Comparison of ENCODE assay signal across 10 mouse cellular contexts in the genomic region with DNA sequence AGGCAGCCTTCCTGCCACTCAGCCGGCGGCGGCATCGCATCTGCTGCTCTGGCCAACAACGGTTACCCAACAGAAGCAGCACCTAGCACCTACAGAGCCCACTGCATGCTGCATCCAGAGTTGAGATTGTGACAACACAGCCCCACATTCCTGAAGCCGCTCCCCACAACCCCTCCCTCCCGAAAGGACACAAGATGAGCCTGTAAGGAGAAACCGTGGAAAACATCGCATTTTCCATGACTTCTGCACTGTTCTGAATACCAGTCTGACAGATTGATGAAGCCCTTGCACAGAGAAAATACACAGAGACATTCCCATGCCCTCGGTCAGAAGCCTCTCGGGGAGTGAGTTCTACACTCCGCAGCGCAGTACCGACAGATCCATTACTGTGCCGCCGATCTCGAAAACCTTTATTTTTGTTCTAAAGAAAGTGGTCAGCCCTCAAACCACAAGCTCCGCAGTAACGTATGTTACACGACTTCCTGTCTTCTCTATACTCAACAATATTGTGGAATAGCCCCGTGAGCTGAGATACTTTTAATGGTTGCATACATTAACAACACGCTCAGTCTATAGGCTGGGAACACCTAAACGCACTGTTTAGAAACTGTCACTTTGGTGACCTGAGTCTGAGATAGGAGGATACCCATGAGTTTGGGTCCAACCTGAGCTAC. TPM values are rescaled to one million over a fixed set of nuclear protein-coding genes. Genes with fewer than 3 reads are reported as not detected.
DNase-seq lines count a peak whose midpoint lies in the region; ATAC-seq and TF ChIP-seq lines count a peak whose summit lies in the region.
"Had no signal": no experiment of that assay in that cellular context is flagged by ENCODE, and none has a peak within 500 bp of the region (broad histone marks: within the 10 kb centered on the region; RNA-seq: fewer than 3 reads in every experiment).

No protein-coding gene starts in this region.

- H3K4me3 ChIP-seq in kidney, embryonic 14.5 days (ENCODE audit: low read length): no peak overlapping the region
- H3K4me3 ChIP-seq in bone marrow, adult 2 months (replicated peaks; ENCODE audit: control insufficient read depth, low read depth, low read length): peak overlapping the region; percentile 30
- H3K4me3 ChIP-seq in liver, embryonic 15.5 days (replicated peaks): no peak overlapping the region
- no peak overlapping the region for H3K4me3 ChIP-seq in hindbrain, postnatal 0 days (ENCODE audit: low read length)
- H3K4me3 ChIP-seq: hindbrain, embryonic 12.5 days had no signal

- DNase-seq in kidney, adult 9 months: no peak
- peak; percentile 44 for DNase-seq in ES-CJ7 (ENCODE audit: low read depth, low spot score)
- DNase-seq in hindbrain, postnatal 0 days (ENCODE audit: low spot score): no peak
- no peak for DNase-seq in urinary bladder, postnatal 10 days (ENCODE audit: low spot score)
- DNase-seq: heart, adult 11 months; lung, postnatal 14 days had no signal

- 63% methylated on average over 23 of the region's 23 CpGs for WGBS in kidney, embryonic 14.5 days
- 31% methylated on average over 23 of the region's 23 CpGs for WGBS in bone marrow, adult 2 months
- WGBS in liver, embryonic 15.5 days (ENCODE audit: insufficient replicate concordance): 40% methylated on average over 23 of the region's 23 CpGs
- WGBS in hindbrain, postnatal 0 days: 81% methylated on average over 23 of the region's 23 CpGs

- H3K9ac ChIP-seq in kidney, embryonic 14.5 days (ENCODE audit: low read depth, low read length): no peak overlapping the region
- no peak overlapping the region for H3K9ac ChIP-seq in liver, embryonic 15.5 days
- no peak overlapping the region for H3K9ac ChIP-seq in hindbrain, postnatal 0 days (replicated peaks; ENCODE audit: low read length)
- H3K9ac ChIP-seq: hindbrain, embryonic 12.5 days had no signal

- no peaks in the 10 kb centered on the region for H3K36me3 ChIP-seq in kidney, embryonic 14.5 days (ENCODE audit: control insufficient read depth, insufficient read depth, low read length)
- no peaks in the 10 kb centered on the region for H3K36me3 ChIP-seq in liver, embryonic 15.5 days (replicated peaks)
- H3K36me3 ChIP-seq in hindbrain, postnatal 0 days (ENCODE audit: insufficient read depth, low read length): no peaks in the 10 kb centered on the region
- H3K36me3 ChIP-seq: hindbrain, embryonic 12.5 days had no signal

- H3K27ac ChIP-seq in kidney, embryonic 14.5 days (ENCODE audit: low read depth, low read length): peak overlapping the region; percentile 37; the same call in 1 of the 2 replicates
- H3K27ac ChIP-seq in bone marrow, adult 2 months (ENCODE audit: control insufficient read depth, insufficient read depth, low read depth, low read length, poor library complexity): peak overlapping the region; percentile 63
- 0 out of 2 replicates have a peak overlapping the region, but pooled peaks have one; percentile 4 for H3K27ac ChIP-seq in liver, embryonic 15.5 days (replicated peaks)
- H3K27ac ChIP-seq in hindbrain, postnatal 0 days: no peak overlapping the region
- H3K27ac ChIP-seq: hindbrain, embryonic 12.5 days had no signal

- no peak for TF ChIP-seq POLR2A in bone marrow, adult 2 months (IDR thresholded peaks at IDR 0.05; ENCODE audit: borderline replicate concordance, control insufficient read depth, low read depth, low read length)

- H3K9me3 ChIP-seq in kidney, embryonic 14.5 days (ENCODE audit: control insufficient read depth, low read length): no peaks in the 10 kb centered on the region
- H3K9me3 ChIP-seq in liver, embryonic 15.5 days (replicated peaks): no peaks in the 10 kb centered on the region
- no peaks in the 10 kb centered on the region for H3K9me3 ChIP-seq in hindbrain, postnatal 0 days (ENCODE audit: low read length)
- H3K9me3 ChIP-seq: hindbrain, embryonic 12.5 days had no signal

- no peaks in the 10 kb centered on the region for H3K27me3 ChIP-seq in kidney, embryonic 14.5 days (ENCODE audit: control insufficient read depth, insufficient read depth, low read length)
- H3K27me3 ChIP-seq in liver, embryonic 15.5 days: no peaks in the 10 kb centered on the region
- no peaks in the 10 kb centered on the region for H3K27me3 ChIP-seq in hindbrain, postnatal 0 days (ENCODE audit: insufficient read depth, low read length)
- H3K27me3 ChIP-seq: hindbrain, embryonic 12.5 days had no signal

- no peak overlapping the region for H3K4me2 ChIP-seq in kidney, embryonic 14.5 days (replicated peaks; ENCODE audit: low read depth, low read length)
- peak overlapping the region; percentile 51 for H3K4me2 ChIP-seq in liver, embryonic 15.5 days
- H3K4me2 ChIP-seq in hindbrain, postnatal 0 days (ENCODE audit: low read depth, low read length): no peak overlapping the region
- H3K4me2 ChIP-seq: hindbrain, embryonic 12.5 days had no signal

- TF ChIP-seq CTCF in bone marrow, adult 2 months (IDR thresholded peaks at IDR 0.05; ENCODE audit: control insufficient read depth, insufficient read depth, low read length): no peak
- TF ChIP-seq CTCF in hindbrain, postnatal 0 days (IDR thresholded peaks at IDR 0.05; ENCODE audit: low read depth): no peak

- ATAC-seq in kidney, embryonic 14.5 days (ENCODE audit: low FRiP score, low TSS enrichment): peak; percentile 44; the same call in 1 of the 2 replicates
- ATAC-seq in liver, embryonic 15.5 days (ENCODE audit: insufficient read depth): no peak
- no peak for ATAC-seq in hindbrain, postnatal 0 days

- peaks cover 26% of the 10 kb centered on the region for H3K4me1 ChIP-seq in kidney, embryonic 14.5 days (ENCODE audit: control insufficient read depth, insufficient read depth, low read length)
- H3K4me1 ChIP-seq in bone marrow, adult 2 months (ENCODE audit: control insufficient read depth, insufficient read depth, low read length): peaks cover 7% of the 10 kb centered on the region
- H3K4me1 ChIP-seq in liver, embryonic 15.5 days (replicated peaks): peaks cover 64% of the 10 kb centered on the region
- H3K4me1 ChIP-seq in hindbrain, postnatal 0 days (ENCODE audit: insufficient read depth, low read length): no peaks in the 10 kb centered on the region

RNA-seq across cellular contexts. Expression of a gene that starts 23.1 kb away (rescaled TPM):
- polyA plus RNA-seq in kidney, embryonic 14.5 days (2014; fragmentation: Nextera tagmentation; extraction: Ambion mirVana): 6.4 and 12.2 TPM in 2 replicates
- polyA plus RNA-seq in bone marrow, adult 2 months (2011; ENCODE audit: insufficient read depth, insufficient read length, low replicate concordance, missing spikeins): 31.6 and 151 TPM in 2 replicates
- polyA plus RNA-seq in liver, embryonic 15.5 days (2015; fragmentation: Nextera tagmentation; extraction: Ambion mirVana): 5.0 and 6.3 TPM in 2 replicates
- 17.4 and 17.7 TPM in 2 replicates for total RNA-seq in hindbrain, postnatal 0 days (2014; rRNA removed)
- polyA plus RNA-seq in hindbrain, postnatal 0 days (2015; fragmentation: Nextera tagmentation; extraction: Ambion mirVana): 7.6 and 7.8 TPM in 2 replicates
